Mouse (Mus musculus) liver, adult 2 months (tissue): ENCODE measurements around the gene Pax5. TPM values are rescaled to one million over a fixed set of nuclear protein-coding genes. Genes with fewer than 3 reads are reported as not detected.

Experiments
- DNase-seq: peaks from one replicate; pipeline ENCODE4 v3.0.0-alpha.2; 2011; ENCODE audit warnings: low read depth, low spot score; ENCODE audit errors: extremely low read depth
- H3K27ac ChIP-seq: fragments of 200-500 bp; replicated peaks from 2 replicates; pipeline ENCODE4 v1.5.1; 2012; ENCODE audit warnings: low read depth, mild to moderate bottlenecking, control low read depth, inconsistent platforms, low read length; ENCODE audit not compliant: insufficient read depth
- H3K27me3 ChIP-seq: fragments of 200-500 bp; 2 replicates; pipeline ENCODE4 v1.6.1; 2012; ENCODE audit warnings: mild to moderate bottlenecking, moderate library complexity, low read length, inconsistent platforms; ENCODE audit not compliant: control insufficient read depth, insufficient read depth
- H3K36me3 ChIP-seq: fragments of 200-500 bp; 2 replicates; pipeline ENCODE4 v1.6.1; 2012; ENCODE audit warnings: low read length, inconsistent platforms; ENCODE audit not compliant: control insufficient read depth, insufficient read depth
- H3K4me1 ChIP-seq: fragments of 200-500 bp; 2 replicates; pipeline ENCODE4 v1.6.1; 2011; ENCODE audit warnings: low read length; ENCODE audit not compliant: control insufficient read depth, insufficient read depth
- H3K4me3 ChIP-seq: fragments of 200-500 bp; 2 replicates; pipeline ENCODE4 v1.5.1; 2011; ENCODE audit warnings: low read depth, mild to moderate bottlenecking, control low read depth, low read length, moderate library complexity; ENCODE audit not compliant: insufficient read depth
- H3K79me2 ChIP-seq: fragments of 200-500 bp; 2 replicates; pipeline ENCODE4 v1.6.1; 2012; ENCODE audit warnings: inconsistent platforms, mild to moderate bottlenecking, low read length, moderate library complexity; ENCODE audit not compliant: control insufficient read depth, insufficient read depth
- H3K9ac ChIP-seq: fragments of 200-500 bp; 2 replicates; pipeline ENCODE4 v1.6.1; 2012; ENCODE audit warnings: low read depth, mild to moderate bottlenecking, control low read depth, inconsistent platforms, low read length
- CTCF ChIP-seq: fragments of 200-500 bp; IDR thresholded peaks from 2 replicates; pipeline ENCODE4 v1.5.1; 2011; ENCODE audit warnings: low read depth, low read length, control low read depth
- POLR2A ChIP-seq: fragments of 200-500 bp; IDR thresholded peaks from 2 replicates; pipeline ENCODE4 v1.6.1; 2011; ENCODE audit warnings: low read length, control low read depth; ENCODE audit not compliant: insufficient read depth; ENCODE audit errors: extremely low read depth
- WGBS: fragments of 180-500 bp; shearing (Covaris S2); methylation state at CpG from one replicate; pipeline ENCODE4 v1.1.7; 2018; 5-methylcytosine and 5-hydroxymethylcytosine counted together
- polyA plus RNA-seq: library from polyadenylated mRNA; depleted of rRNA; stranded (reverse); fragments of >200 nt; gene quantifications from 2 replicates; pipeline ENCODE4 v1.2.3, GENCODE M21; 2012
- total RNA-seq: library from RNA; depleted of rRNA; stranded (reverse); fragments of >200 nt; gene quantifications from 2 replicates; pipeline ENCODE4 v1.2.3, GENCODE M21; 2014

Pax5 gene
- total and polyA plus RNA-seq, 2 experiments = 0.18 to 1.4 TPM

GRCm38 (mm10) chr4:44624232-44625107 lies 85.8 kb downstream of the Pax5 start:
- Histone ChIP-seq H3K27me3 (no peaks in the 10 kb centered on the region), H3K27ac (no peak overlapping the region), H3K36me3 (no peaks in the 10 kb centered on the region), H3K9ac (no peak overlapping the region), H3K79me2 (no peaks in the 10 kb centered on the region), H3K4me3 (no peak overlapping the region), H3K4me1 (no peaks in the 10 kb centered on the region)
- WGBS = 80% methylated on average over 12 of the region's 12 CpGs
- TF ChIP-seq CTCF (no peak), POLR2A (no peak)
- DNase-seq = no peak

DNA sequence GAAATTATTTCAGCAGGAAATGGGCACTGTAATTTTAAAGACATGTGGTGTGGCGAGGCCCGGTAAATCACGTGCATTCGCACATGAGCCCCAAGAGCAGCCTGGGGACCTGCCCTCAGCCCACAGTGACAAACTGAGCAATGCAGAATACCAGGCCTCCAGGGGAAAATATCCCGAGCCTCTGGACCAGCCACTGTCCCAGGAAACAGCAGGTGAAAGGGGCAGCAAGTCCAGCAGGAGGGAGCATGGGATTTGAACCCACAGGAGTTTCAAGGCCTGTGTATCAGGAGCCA lies 86.9 kb downstream of the Pax5 start:
- TF ChIP-seq POLR2A (no peak), CTCF (no peak)
- no peaks in the 10 kb centered on the region for H3K79me2 ChIP-seq
- H3K27ac ChIP-seq = no peak overlapping the region
- no peak overlapping the region for H3K4me3 ChIP-seq
- no peak overlapping the region for H3K9ac ChIP-seq
- no peaks in the 10 kb centered on the region for H3K36me3 ChIP-seq
- DNase-seq = no peak
- H3K27me3 ChIP-seq = no peaks in the 10 kb centered on the region
- no peaks in the 10 kb centered on the region for H3K4me1 ChIP-seq
- 80% methylated on average over 5 of the region's 5 CpGs for WGBS

DNA sequence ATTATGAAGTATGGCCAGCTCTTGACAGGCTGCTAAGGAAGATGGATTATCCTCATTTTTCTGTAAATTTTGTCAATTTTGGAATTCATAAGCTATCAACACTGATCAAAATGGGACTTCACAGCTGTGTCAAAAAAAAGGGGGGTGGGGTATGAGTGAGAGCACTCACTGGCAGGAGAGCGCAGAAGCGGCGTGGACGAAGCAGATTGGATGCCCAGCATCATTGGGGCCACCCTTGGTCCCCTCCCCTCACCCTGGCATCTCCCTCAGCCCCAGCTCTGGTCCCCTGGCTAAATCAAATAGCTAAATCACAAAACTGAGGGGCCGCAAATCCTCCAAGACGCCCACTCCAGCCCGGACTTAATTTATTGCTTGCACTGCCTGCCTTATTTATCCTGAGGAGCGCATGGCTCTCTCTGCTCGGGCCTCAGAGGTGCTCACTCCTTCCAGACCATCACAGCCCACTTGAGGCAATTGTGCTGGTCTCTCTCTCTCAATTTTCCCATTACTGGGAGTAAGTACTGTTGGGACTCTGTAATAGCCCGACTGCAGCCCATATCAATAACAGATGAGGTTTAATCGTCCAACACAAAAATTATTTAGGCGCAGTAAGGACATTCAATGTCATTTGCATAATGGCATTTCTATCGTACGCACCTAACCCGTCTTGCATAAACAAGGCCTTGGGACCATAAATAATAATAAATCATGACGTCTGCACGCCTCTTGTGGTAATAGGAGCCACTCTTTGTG lies 87.4 kb downstream of the Pax5 start:
- no peak for DNase-seq
- no peaks in the 10 kb centered on the region for H3K36me3 ChIP-seq
- WGBS = 88% methylated on average over 17 of the region's 17 CpGs

GRCm38 (mm10) chr4:44620241-44620640 lies 90.0 kb downstream of the Pax5 start:
- no peak for DNase-seq
- H3K79me2 ChIP-seq = no peaks in the 10 kb centered on the region
- no peak overlapping the region for H3K9ac ChIP-seq
- no peaks in the 10 kb centered on the region for H3K4me1 ChIP-seq
- TF ChIP-seq POLR2A (no peak), CTCF (no peak)
- no peak overlapping the region for H3K27ac ChIP-seq
- H3K27me3 ChIP-seq = no peaks in the 10 kb centered on the region
- WGBS = 97% methylated on average over 5 of the region's 5 CpGs
- no peaks in the 10 kb centered on the region for H3K36me3 ChIP-seq
- H3K4me3 ChIP-seq = no peak overlapping the region

More for the DNA sequence above, 87.4 kb downstream of the Pax5 start:
- Histone ChIP-seq H3K27ac (no peak overlapping the region), H3K27me3 (no peaks in the 10 kb centered on the region), H3K4me3 (no peak overlapping the region), H3K9ac (no peak overlapping the region), H3K79me2 (no peaks in the 10 kb centered on the region), H3K4me1 (no peaks in the 10 kb centered on the region)
- no peak for TF ChIP-seq POLR2A
- TF ChIP-seq CTCF = no peak

GRCm38 (mm10) chr4:44614066-44614667 lies 96.1 kb downstream of the Pax5 start:
- 90% methylated on average over 8 of the region's 8 CpGs for WGBS
- H3K79me2 ChIP-seq = no peaks in the 10 kb centered on the region

More at GRCm38 (mm10) chr4:44614066-44614667, 96.1 kb downstream of the Pax5 start:
- H3K9ac ChIP-seq = no peak overlapping the region
- no peak overlapping the region for H3K4me3 ChIP-seq
- no peaks in the 10 kb centered on the region for H3K36me3 ChIP-seq
- H3K27ac ChIP-seq = no peak overlapping the region
- no peaks in the 10 kb centered on the region for H3K27me3 ChIP-seq
- DNase-seq = no peak
- H3K4me1 ChIP-seq = no peaks in the 10 kb centered on the region
- no peak for TF ChIP-seq POLR2A
- no peak for TF ChIP-seq CTCF
